Mouse (Mus musculus) natural killer cell, adult 2 months (primary cell): ENCODE measurements around the gene Pik3cd.

Source experiments
- DNase-seq, 2 experiments: peaks; one replicate each; pipeline ENCODE4 v3.0.0; 2022; ENCODE audit warnings: low spot score in 2 of 2

Pik3cd gene

GRCm38 (mm10) chr4:149689822-149690700 lies 12.3 kb downstream of the Pik3cd start:
- no peak for DNase-seq

- DNase-seq: no peak
These were observed 13.5 kb downstream of the Pik3cd start for GRCm38 (mm10) chr4:149688861-149689260.

- DNase-seq: no peak
These were observed 17.3 kb downstream of the Pik3cd start for GRCm38 (mm10) chr4:149684841-149685623.

- no peak for DNase-seq
These were observed 18.5 kb downstream of the Pik3cd start for GRCm38 (mm10) chr4:149683875-149684274.

- DNase-seq: no peak
These were observed 23.2 kb downstream of the Pik3cd start for GRCm38 (mm10) chr4:149679056-149679770.

- DNase-seq: no peak
These were observed 24.4 kb downstream of the Pik3cd start for GRCm38 (mm10) chr4:149678006-149678405.

- peak; percentile 62 to 72 for DNase-seq
These were observed 26.8 kb downstream of the Pik3cd start for GRCm38 (mm10) chr4:149675378-149676261.

- no peak for DNase-seq
These were observed 27.5 kb downstream of the Pik3cd start for GRCm38 (mm10) chr4:149674814-149675377.

GRCm38 (mm10) chr4:149672747-149673146 lies 29.6 kb downstream of the Pik3cd start:
- DNase-seq: no peak

- DNase-seq: no peak
These were observed 31.2 kb downstream of the Pik3cd start for GRCm38 (mm10) chr4:149671175-149671574.

GRCm38 (mm10) chr4:149665692-149666090 lies 36.7 kb downstream of the Pik3cd start:
- DNase-seq: no peak

GRCm38 (mm10) chr4:149665016-149665691 lies 37.2 kb downstream of the Pik3cd start:
- peak; percentile 50 to 66 for DNase-seq

- DNase-seq: peak; percentile 52 to 60
These were observed 38.4 kb downstream of the Pik3cd start for GRCm38 (mm10) chr4:149663849-149664503.

GRCm38 (mm10) chr4:149661967-149662589 lies 40.3 kb downstream of the Pik3cd start:
- DNase-seq: no peak

GRCm38 (mm10) chr4:149660598-149660997 lies 41.8 kb downstream of the Pik3cd start:
- DNase-seq: no peak

GRCm38 (mm10) chr4:149659495-149660116 lies 42.8 kb downstream of the Pik3cd start:
- no peak for DNase-seq

- DNase-seq: peak; percentile 94 to 95
These were observed 44.4 kb downstream of the Pik3cd start for GRCm38 (mm10) chr4:149657858-149658416.

- DNase-seq: peak; percentile 50 to 61
These were observed 48.1 kb downstream of the Pik3cd start for GRCm38 (mm10) chr4:149654232-149654631.
